ENCODE assay signal across 16 mouse cellular contexts in the genomic region with DNA sequence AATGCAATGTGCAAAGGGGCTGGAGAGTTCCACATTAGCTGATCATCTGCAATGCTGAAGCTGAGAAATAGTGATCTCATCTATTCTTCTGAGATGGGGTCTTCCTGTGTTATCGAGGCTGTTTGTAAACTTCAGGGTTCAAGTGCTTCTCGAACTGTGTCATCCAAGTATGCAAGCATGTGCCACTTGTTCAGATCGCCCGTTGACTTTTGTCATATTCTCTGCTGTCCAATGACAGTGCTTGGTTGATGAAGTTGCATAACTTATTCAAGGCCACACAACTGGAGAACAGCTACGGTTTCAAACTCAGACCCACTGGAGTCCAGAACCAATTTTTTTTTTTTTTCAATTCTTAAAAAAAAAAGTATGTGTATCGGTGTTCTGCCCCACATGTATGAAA.
"Had no signal": no experiment of that assay in that cellular context is flagged by ENCODE, and none has a peak within 500 bp of the region (broad histone marks: within the 10 kb centered on the region; RNA-seq: fewer than 3 reads in every experiment).

No protein-coding gene starts in this region.

- H3K4me3 ChIP-seq: limb, embryonic 12.5 days; neural tube, embryonic 13.5 days had no signal

- H3K9me3 ChIP-seq: limb, embryonic 12.5 days; neural tube, embryonic 13.5 days had no signal

- H3K36me3 ChIP-seq: neural tube, embryonic 13.5 days had no signal

- DNase-seq: kidney, adult 8-10 months; kidney, postnatal 25 days; layer of hippocampus, adult 9-11 months; layer of hippocampus, postnatal 36 days; lung, adult 2 months; retina, postnatal 1 day; right cerebral cortex, postnatal 4 days; spleen, adult 18-20 months; thymus, adult 18-20 months; thymus, postnatal 4 days had no signal

- H3K9ac ChIP-seq: limb, embryonic 12.5 days; neural tube, embryonic 13.5 days had no signal

- H3K4me2 ChIP-seq: limb, embryonic 12.5 days; midbrain, embryonic 11.5 days; neural tube, embryonic 13.5 days had no signal

- H3K27me3 ChIP-seq: limb, embryonic 12.5 days; neural tube, embryonic 13.5 days had no signal

- H3K27ac ChIP-seq: limb, embryonic 12.5 days; neural tube, embryonic 13.5 days had no signal

- ATAC-seq: hindbrain, embryonic 16.5 days; lung, postnatal 0 days; midbrain, embryonic 16.5 days had no signal
